Mouse (Mus musculus) MEL (cell line): ENCODE data around the gene Cacna1i. TPM values are rescaled to one million over a fixed set of nuclear protein-coding genes. Genes with fewer than 3 reads are reported as not detected.
A peak's percentile ranks its signal among the peaks of the same experiment; 100 is the strongest.

ENCODE experiments used
- DNase-seq: peaks from one replicate; pipeline ENCODE4 v3.0.0; 2011; ENCODE audit warnings: low read depth, low spot score
- H3K27ac ChIP-seq: 2 replicates; pipeline ENCODE4 v1.5.1; 2012; ENCODE audit warnings: low read depth, mild to moderate bottlenecking, control low read depth, low read length, moderate library complexity; ENCODE audit not compliant: control insufficient read depth
- H3K27me3 ChIP-seq, 2 experiments: fragments of 150-350 bp in 1 of 2; sonication (generic) in 1 of 2; 2 replicates each; pipeline ENCODE4 v1.6.1; 2012; ENCODE audit warnings: low read length in 2 of 2, mild to moderate bottlenecking in 2 of 2, improper control_type of control experiment in 1 of 2, moderate library complexity in 1 of 2; ENCODE audit not compliant: insufficient read depth in 2 of 2, control insufficient read depth in 1 of 2
- H3K36me3 ChIP-seq, 2 experiments: 2 replicates each; pipeline ENCODE4 v1.6.1; 2012 to 2014; ENCODE audit warnings: low read length in 2 of 2, improper control_type of control experiment in 1 of 2, inconsistent platforms in 1 of 2, mild to moderate bottlenecking in 1 of 2; ENCODE audit not compliant: insufficient read depth in 2 of 2, control insufficient read depth in 1 of 2
- H3K4me1 ChIP-seq, 2 experiments: fragments of 150-350 bp in 1 of 2; sonication (generic) in 1 of 2; 2 replicates each; pipeline ENCODE4 v1.6.1; 2012; ENCODE audit warnings: low read length in 2 of 2, improper control_type of control experiment in 1 of 2, mild to moderate bottlenecking in 1 of 2; ENCODE audit not compliant: insufficient read depth in 2 of 2, control insufficient read depth in 1 of 2
- H3K4me3 ChIP-seq, 2 experiments: fragments of 150-350 bp in 1 of 2; sonication (generic) in 1 of 2; 2 replicates each; pipeline ENCODE4 v1.5.1; 2012; ENCODE audit warnings: low read depth in 2 of 2, low read length in 2 of 2, mild to moderate bottlenecking in 2 of 2, moderate library complexity in 2 of 2, control low read depth in 1 of 2, improper control_type of control experiment in 1 of 2; ENCODE audit not compliant: control insufficient read depth in 1 of 2, insufficient read depth in 1 of 2
- H3K79me2 ChIP-seq: 2 replicates; pipeline ENCODE4 v1.6.1; 2012; ENCODE audit warnings: mild to moderate bottlenecking, low read length, moderate library complexity; ENCODE audit not compliant: control insufficient read depth, poor library complexity, insufficient read depth
- H3K9ac ChIP-seq: 2 replicates; pipeline ENCODE4 v1.6.1; 2012; ENCODE audit warnings: low read depth, mild to moderate bottlenecking, control low read depth, low read length, moderate library complexity; ENCODE audit not compliant: control insufficient read depth, poor library complexity, severe bottlenecking
- H3K9me3 ChIP-seq: fragments of 150-350 bp; sonication (generic); replicated peaks from 2 replicates; pipeline ENCODE4 v1.6.1; 2012; ENCODE audit warnings: mild to moderate bottlenecking, low read length, improper control_type of control experiment, moderate library complexity; ENCODE audit not compliant: insufficient read depth
- CHD1 ChIP-seq: IDR thresholded peaks from 2 replicates; pipeline ENCODE4 v1.6.1; 2012; ENCODE audit warnings: low read depth, mild to moderate bottlenecking, inconsistent platforms, low read length, improper control_type of control experiment
- CTCF ChIP-seq, 3 experiments: IDR thresholded peaks in 2 of 3; conservative IDR thresholded peaks in 1 of 3; 2 replicates each; pipeline ENCODE4 v1.5.1; 2011 to 2012; ENCODE audit warnings: low read length in 3 of 3, low read depth in 2 of 3, mild to moderate bottlenecking in 2 of 3, improper control_type of control experiment in 1 of 3, inconsistent platforms in 1 of 3, mixed read lengths in 1 of 3, moderate library complexity in 1 of 3; ENCODE audit not compliant: control insufficient read depth in 1 of 3, insufficient read depth in 1 of 3, poor library complexity in 1 of 3, severe bottlenecking in 1 of 3
- E2F4 ChIP-seq: IDR thresholded peaks from 2 replicates; pipeline ENCODE4 v1.6.1; 2011; ENCODE audit warnings: low read depth, low read length, improper control_type of control experiment, borderline replicate concordance
- EP300 ChIP-seq, 2 experiments: IDR thresholded peaks; 2 replicates each; pipeline ENCODE4 v1.6.1; 2011; ENCODE audit warnings: improper control_type of control experiment in 2 of 2, low read length in 2 of 2, low read depth in 1 of 2, mild to moderate bottlenecking in 1 of 2
- ETS1 ChIP-seq: IDR thresholded peaks from 2 replicates; pipeline ENCODE4 v1.6.1; 2012; ENCODE audit warnings: low read depth, mild to moderate bottlenecking, inconsistent platforms, low read length, improper control_type of control experiment, moderate library complexity
- GABPA ChIP-seq: IDR thresholded peaks from 2 replicates; pipeline ENCODE4 v1.6.1; 2012; ENCODE audit warnings: low read depth, mild to moderate bottlenecking, inconsistent platforms, low read length, improper control_type of control experiment, moderate library complexity
- HCFC1 ChIP-seq: IDR thresholded peaks from 2 replicates; pipeline ENCODE4 v1.6.1; 2012; ENCODE audit warnings: low read depth, mild to moderate bottlenecking, inconsistent platforms, low read length, improper control_type of control experiment, moderate library complexity
- JUND ChIP-seq: IDR thresholded peaks from 2 replicates; pipeline ENCODE4 v1.6.1; 2011; ENCODE audit warnings: low read depth, mild to moderate bottlenecking, improper control_type of control experiment, low read length
- KAT2A ChIP-seq: conservative IDR thresholded peaks from 2 replicates; pipeline ENCODE4 v1.6.1; 2012; ENCODE audit warnings: low read depth, low read length, improper control_type of control experiment, inconsistent platforms
- MAX ChIP-seq: IDR thresholded peaks from 2 replicates; pipeline ENCODE4 v1.6.1; 2011; ENCODE audit warnings: low read length, improper control_type of control experiment
- MAZ ChIP-seq: IDR thresholded peaks from 2 replicates; pipeline ENCODE4 v1.6.1; 2012; ENCODE audit warnings: low read depth, mild to moderate bottlenecking, inconsistent platforms, low read length, improper control_type of control experiment
- MEF2A ChIP-seq: IDR thresholded peaks from 2 replicates; pipeline ENCODE4 v1.6.1; 2014; ENCODE audit warnings: low read depth, mild to moderate bottlenecking, inconsistent platforms, low read length, improper control_type of control experiment; ENCODE audit not compliant: poor library complexity, insufficient replicate concordance, severe bottlenecking; ENCODE audit errors: extremely low read depth
- MXI1 ChIP-seq: IDR thresholded peaks from 2 replicates; pipeline ENCODE4 v1.6.1; 2011; ENCODE audit warnings: mild to moderate bottlenecking, low read depth, low read length, improper control_type of control experiment
- MYB ChIP-seq: IDR thresholded peaks from 2 replicates; pipeline ENCODE4 v1.6.1; 2011; ENCODE audit warnings: mild to moderate bottlenecking, low read depth, low read length, improper control_type of control experiment
- MYC ChIP-seq: IDR thresholded peaks from 2 replicates; pipeline ENCODE4 v1.6.1; 2011; ENCODE audit warnings: low read depth, mild to moderate bottlenecking, low read length, improper control_type of control experiment, moderate library complexity
- POLR2A ChIP-seq, 2 experiments: IDR thresholded peaks; 2 replicates each; pipeline ENCODE4 v1.6.1; 2011 to 2012; ENCODE audit warnings: low read length in 2 of 2, mild to moderate bottlenecking in 2 of 2, control low read depth in 1 of 2, improper control_type of control experiment in 1 of 2, low read depth in 1 of 2, moderate library complexity in 1 of 2; ENCODE audit not compliant: control insufficient read depth in 1 of 2, insufficient read depth in 1 of 2, poor library complexity in 1 of 2
- POLR2AphosphoS2 ChIP-seq: IDR thresholded peaks from 2 replicates; pipeline ENCODE4 v1.6.1; 2011; ENCODE audit warnings: low read length, improper control_type of control experiment
- POLR2AphosphoS5 ChIP-seq: IDR thresholded peaks from 2 replicates; pipeline ENCODE4 v1.6.1; 2012; ENCODE audit warnings: low read depth, borderline replicate concordance, mild to moderate bottlenecking, inconsistent platforms, low read length, moderate library complexity, mixed read lengths
- RAD21 ChIP-seq: IDR thresholded peaks from 2 replicates; pipeline ENCODE4 v1.6.1; 2011; ENCODE audit warnings: mild to moderate bottlenecking, low read depth, low read length, improper control_type of control experiment
- RCOR1 ChIP-seq: IDR thresholded peaks from 2 replicates; pipeline ENCODE4 v1.6.1; 2012; ENCODE audit warnings: low read depth, mild to moderate bottlenecking, inconsistent platforms, low read length, improper control_type of control experiment
- SIN3A ChIP-seq: IDR thresholded peaks from 2 replicates; pipeline ENCODE4 v1.6.1; 2012; ENCODE audit warnings: low read length, improper control_type of control experiment, inconsistent platforms
- SMC3 ChIP-seq: IDR thresholded peaks from 2 replicates; pipeline ENCODE4 v1.6.1; 2011; ENCODE audit warnings: low read depth, low read length, improper control_type of control experiment
- TAL1 ChIP-seq: IDR thresholded peaks from 2 replicates; pipeline ENCODE4 v1.6.1; 2012; ENCODE audit warnings: mild to moderate bottlenecking, inconsistent platforms, low read length, moderate library complexity, mixed read lengths
- TBP ChIP-seq: IDR thresholded peaks from 2 replicates; pipeline ENCODE4 v1.8.0; 2011; ENCODE audit warnings: low read depth, low read length, improper control_type of control experiment
- TCF12 ChIP-seq: IDR thresholded peaks from 2 replicates; pipeline ENCODE4 v1.6.1; 2014; ENCODE audit warnings: low read depth, mild to moderate bottlenecking, inconsistent platforms, low read length, improper control_type of control experiment, moderate library complexity
- UBTF ChIP-seq: IDR thresholded peaks from 2 replicates; pipeline ENCODE4 v1.6.1; 2012; ENCODE audit warnings: low read depth, mild to moderate bottlenecking, inconsistent platforms, low read length, improper control_type of control experiment, moderate library complexity, borderline replicate concordance; ENCODE audit not compliant: insufficient read depth
- USF1 ChIP-seq: IDR thresholded peaks from 2 replicates; pipeline ENCODE4 v1.6.1; 2014; ENCODE audit warnings: low read depth, mild to moderate bottlenecking, inconsistent platforms, low read length, improper control_type of control experiment, moderate library complexity
- ZC3H11A ChIP-seq: IDR thresholded peaks from 2 replicates; pipeline ENCODE4 v1.6.1; 2012; ENCODE audit warnings: low read depth, mild to moderate bottlenecking, inconsistent platforms, low read length, improper control_type of control experiment
- ZKSCAN1 ChIP-seq: IDR thresholded peaks from 2 replicates; pipeline ENCODE4 v1.6.1; 2012; ENCODE audit warnings: low read depth, mild to moderate bottlenecking, inconsistent platforms, low read length, improper control_type of control experiment, moderate library complexity
- ZMIZ1 ChIP-seq: IDR thresholded peaks from 2 replicates; pipeline ENCODE4 v1.6.1; 2012; ENCODE audit warnings: low read depth, mild to moderate bottlenecking, inconsistent platforms, low read length, improper control_type of control experiment, moderate library complexity
- polyA plus RNA-seq, 2 experiments: library from polyadenylated mRNA; stranded (reverse) in 1 of 2; unstranded in 1 of 2; fragments of >175 nt in 1 of 2; fragments of >200 nt in 1 of 2; gene quantifications; 2 replicates each; pipeline versions ENCODE4 v1.2.1 to v1.2.4; 2012; ENCODE audit warnings: low replicate concordance in 2 of 2, low read depth in 1 of 2; ENCODE audit not compliant: insufficient read length in 2 of 2, insufficient read depth in 1 of 2, missing spikeins in 1 of 2
- total RNA-seq: library from RNA; depleted of rRNA; stranded (reverse); fragments of 300-350 nt; gene quantifications from 2 replicates; pipeline ENCODE4 v1.2.3, GENCODE M21; 2012

Gene Cacna1i
- total and polyA plus RNA-seq, 3 experiments, result not detected

- TF ChIP-seq POLR2A (IDR thresholded peaks at IDR 0.05; ENCODE audit: control insufficient read depth in 1 of 2, insufficient read depth in 1 of 2, low read depth in 1 of 2, low read length in 2 of 2, poor library complexity in 1 of 2), result peak; percentile 85 to 89
- TF ChIP-seq GABPA, result no peak; the same call in 1 of the 2 replicates
- TF ChIP-seq TCF12, result peak; percentile 86
- peak; percentile 60; the same call in 1 of the 2 replicates for TF ChIP-seq MYC
- TF ChIP-seq EP300 (IDR thresholded peaks at IDR 0.05; ENCODE audit: low read depth in 1 of 2, low read length in 2 of 2), result no peak; a peak in 1 of 4 replicates
- TF ChIP-seq JUND, result no peak
- TF ChIP-seq ZC3H11A, result no peak
- TF ChIP-seq SIN3A, result peak; percentile 98
- peak; percentile 66 for TF ChIP-seq ETS1
- TF ChIP-seq RAD21, result no peak
- no peak for TF ChIP-seq CHD1
- TF ChIP-seq CTCF (IDR thresholded peaks at IDR 0.05 in 2 of 3, conservative IDR thresholded peaks at IDR 0.05 in 1 of 3; ENCODE audit: control insufficient read depth in 1 of 3, insufficient read depth in 1 of 3, low read depth in 2 of 3, low read length in 3 of 3, poor library complexity in 1 of 3, severe bottlenecking in 1 of 3), result 0 out of 6 replicates have a peak, but pooled peaks of 1 of the 3 experiments have one; percentile 0
Observed at GRCm38 (mm10) chr15:80263610-80264575, 23.1 kb upstream of the Cacna1i start, which contains the start of gene Rps19bp1 (continued).

GRCm38 (mm10) chr15:80266281-80266680, 20.8 kb upstream of the Cacna1i start:
- H3K9ac ChIP-seq, result no peak overlapping the region
- H3K27ac ChIP-seq, result no peak overlapping the region
- no peaks in the 10 kb centered on the region for H3K9me3 ChIP-seq
- H3K27me3 ChIP-seq, result peaks cover 0 to 1% of the 10 kb centered on the region in 2 experiments; a peak in 1 of 4 replicates
- H3K36me3 ChIP-seq, result no peaks in the 10 kb centered on the region; a peak in 1 of 4 replicates
- H3K4me1 ChIP-seq, result no peaks in the 10 kb centered on the region; a peak in 1 of 4 replicates
- no peak overlapping the region for H3K4me3 ChIP-seq
- H3K79me2 ChIP-seq, result peaks cover 14% of the 10 kb centered on the region
- DNase-seq, result peak; percentile 83
- TF ChIP-seq MYB, result no peak
- TF ChIP-seq EP300 (IDR thresholded peaks at IDR 0.05; ENCODE audit: low read depth in 1 of 2, low read length in 2 of 2), result no peak
- TF ChIP-seq MEF2A, result no peak
- no peak for TF ChIP-seq E2F4
- peak; percentile 77 for TF ChIP-seq USF1
- peak; percentile 50 for TF ChIP-seq SIN3A
- TF ChIP-seq TAL1, result no peak
- TF ChIP-seq ZMIZ1, result no peak
- no peak for TF ChIP-seq POLR2AphosphoS5
- no peak for TF ChIP-seq RCOR1
- no peak for TF ChIP-seq GABPA
- TF ChIP-seq HCFC1, result peak; percentile 46; the same call in 1 of the 2 replicates
- TF ChIP-seq ZC3H11A, result peak; percentile 69
- TF ChIP-seq MXI1, result no peak
- no peak for TF ChIP-seq ETS1
- no peak for TF ChIP-seq ZKSCAN1
- no peak for TF ChIP-seq JUND
- peak; percentile 84 for TF ChIP-seq SMC3
- TF ChIP-seq MAX, result peak; percentile 86
- no peak for TF ChIP-seq POLR2AphosphoS2
- peak; percentile 88; the same call in 1 of the 2 replicates for TF ChIP-seq MYC
- no peak for TF ChIP-seq TBP
- TF ChIP-seq MAZ, result no peak
- no peak for TF ChIP-seq KAT2A
- no peak for TF ChIP-seq UBTF
- no peak for TF ChIP-seq POLR2A (IDR thresholded peaks at IDR 0.05; ENCODE audit: control insufficient read depth in 1 of 2, insufficient read depth in 1 of 2, low read depth in 1 of 2, low read length in 2 of 2, poor library complexity in 1 of 2)
- peak; percentile 90 to 97 (median 94) for TF ChIP-seq CTCF (IDR thresholded peaks at IDR 0.05 in 2 of 3, conservative IDR thresholded peaks at IDR 0.05 in 1 of 3; ENCODE audit: control insufficient read depth in 1 of 3, insufficient read depth in 1 of 3, low read depth in 2 of 3, low read length in 3 of 3, poor library complexity in 1 of 3, severe bottlenecking in 1 of 3)
